Mouse (Mus musculus) heart, embryonic 15.5 days (tissue): ENCODE data around the gene Sema3a. TPM values are rescaled to one million over a fixed set of nuclear protein-coding genes. Genes with fewer than 3 reads are reported as not detected.
"Not testable (repeated sequence)": the region's sequence is repeated elsewhere in the genome, so short reads cannot be mapped to it uniquely, and the experiment has no call there.

Experiments
- ATAC-seq: fragments of 200-750 bp; cut with Nextera tagmentation; replicated peaks from 2 replicates; pipeline ENCODE4 v1.8.0; 2017; ENCODE audit warnings: low read depth, moderate TSS enrichment; ENCODE audit not compliant: insufficient number of reproducible peaks, insufficient read depth, low FRiP score
- H3K27ac ChIP-seq: fragments of 300-500 bp; sonication (generic); 2 replicates; pipeline ENCODE4 v1.5.1; 2015; ENCODE audit warnings: mild to moderate bottlenecking, inconsistent platforms
- H3K27me3 ChIP-seq: fragments of 300-500 bp; sonication (generic); 2 replicates; pipeline ENCODE4 v1.6.1; 2015; ENCODE audit warnings: inconsistent platforms
- H3K36me3 ChIP-seq: fragments of 300-500 bp; sonication (generic); 2 replicates; pipeline ENCODE4 v1.6.1; 2015; ENCODE audit warnings: mild to moderate bottlenecking, inconsistent platforms
- H3K4me1 ChIP-seq: fragments of 300-500 bp; sonication (generic); replicated peaks from 2 replicates; pipeline ENCODE4 v1.6.1; 2015; ENCODE audit warnings: inconsistent platforms
- H3K4me2 ChIP-seq: fragments of 300-500 bp; sonication (generic); 2 replicates; pipeline ENCODE4 v1.6.1; 2015; ENCODE audit warnings: inconsistent platforms, mild to moderate bottlenecking, moderate library complexity
- H3K4me3 ChIP-seq: fragments of 300-500 bp; sonication (generic); 2 replicates; pipeline ENCODE4 v1.5.1; 2015; ENCODE audit warnings: mild to moderate bottlenecking, inconsistent platforms
- H3K9ac ChIP-seq: fragments of 300-500 bp; sonication (generic); 2 replicates; pipeline ENCODE4 v1.6.1; 2015; ENCODE audit warnings: mild to moderate bottlenecking, inconsistent platforms
- H3K9me3 ChIP-seq: fragments of 300-500 bp; sonication (generic); replicated peaks from 2 replicates; pipeline ENCODE4 v1.6.1; 2016; ENCODE audit warnings: inconsistent platforms
- WGBS: fragments of 180-500 bp; shearing (Covaris S2); methylation state at CpG from one replicate; pipeline ENCODE4 v1.1.7; 2015; ENCODE audit warnings: mixed read lengths; 5-methylcytosine and 5-hydroxymethylcytosine counted together
- polyA plus RNA-seq: library from polyadenylated mRNA; unstranded; fragments of >200 nt; fragmentation: Nextera tagmentation; extraction: Ambion mirVana; gene quantifications from 2 replicates; pipeline ENCODE4 v1.2.1, GENCODE M21; 2015

Sema3a gene
- polyA plus RNA-seq, 1 experiment from 2014 or later, result 8.2 TPM

- no peaks in the 10 kb centered on the region for H3K9me3 ChIP-seq
- H3K36me3 ChIP-seq, result no peaks in the 10 kb centered on the region
- H3K4me3 ChIP-seq, result no peak overlapping the region
- 0 out of 2 replicates have a peak, but pooled peaks cover 4% of the 10 kb centered on the region for H3K4me1 ChIP-seq
- no peak overlapping the region for H3K4me2 ChIP-seq
- no peaks in the 10 kb centered on the region for H3K27me3 ChIP-seq
- H3K9ac ChIP-seq, result no peak overlapping the region
- H3K27ac ChIP-seq, result no peak overlapping the region
- 75% methylated on average over 2 of the region's 2 CpGs for whole genome bisulfite sequencing
- ATAC-seq, result no peak
These were observed 363.5 kb downstream of the Sema3a start for GRCm38 (mm10) chr5:13488671-13489070.

GRCm38 (mm10) chr5:13495967-13496366, 370.8 kb downstream of the Sema3a start:
- not testable (repeated sequence) for ATAC-seq, H3K4me3 ChIP-seq, H3K36me3 ChIP-seq, H3K4me1 ChIP-seq, H3K9ac ChIP-seq, H3K27me3 ChIP-seq, H3K27ac ChIP-seq, H3K4me2 ChIP-seq, H3K9me3 ChIP-seq
- WGBS, result 78% methylated on average over 3 of the region's 3 CpGs

- H3K9ac ChIP-seq, result no peak overlapping the region
- H3K27ac ChIP-seq, result no peak overlapping the region
- H3K27me3 ChIP-seq, result no peaks in the 10 kb centered on the region
- H3K4me1 ChIP-seq, result no peaks in the 10 kb centered on the region
- H3K36me3 ChIP-seq, result no peaks in the 10 kb centered on the region
- no peaks in the 10 kb centered on the region for H3K9me3 ChIP-seq
- H3K4me2 ChIP-seq, result no peak overlapping the region
- no peak overlapping the region for H3K4me3 ChIP-seq
- ATAC-seq, result no peak
- WGBS, result 54% methylated on average over 2 of the region's 2 CpGs
These were observed 374.6 kb downstream of the Sema3a start for GRCm38 (mm10) chr5:13499835-13500234.

GRCm38 (mm10) chr5:13505839-13506499, 380.8 kb downstream of the Sema3a start:
- no peaks in the 10 kb centered on the region for H3K27me3 ChIP-seq
- no peaks in the 10 kb centered on the region for H3K4me1 ChIP-seq
- H3K36me3 ChIP-seq, result no peaks in the 10 kb centered on the region
- ATAC-seq, result no peak
- H3K4me3 ChIP-seq, result no peak overlapping the region
- 49% methylated on average over 4 of the region's 4 CpGs for WGBS
- H3K27ac ChIP-seq, result no peak overlapping the region
- no peak overlapping the region for H3K4me2 ChIP-seq
- H3K9ac ChIP-seq, result no peak overlapping the region
- no peaks in the 10 kb centered on the region for H3K9me3 ChIP-seq

GRCm38 (mm10) chr5:13509163-13509562, 383.9 kb downstream of the Sema3a start:
- Histone ChIP-seq H3K4me2 (no peak overlapping the region), H3K9ac (no peak overlapping the region), H3K9me3 (no peaks in the 10 kb centered on the region), H3K27ac (no peak overlapping the region), H3K36me3 (no peaks in the 10 kb centered on the region), H3K4me3 (no peak overlapping the region), H3K4me1 (no peaks in the 10 kb centered on the region), H3K27me3 (no peaks in the 10 kb centered on the region)
- WGBS, result 69% methylated on average over 3 of the region's 3 CpGs
- ATAC-seq, result no peak

GRCm38 (mm10) chr5:13517018-13517417, 391.8 kb downstream of the Sema3a start:
- Histone ChIP-seq H3K27ac (no peak overlapping the region), H3K9me3 (no peaks in the 10 kb centered on the region), H3K4me3 (no peak overlapping the region), H3K27me3 (no peaks in the 10 kb centered on the region), H3K36me3 (no peaks in the 10 kb centered on the region), H3K4me2 (no peak overlapping the region), H3K9ac (no peak overlapping the region), H3K4me1 (no peaks in the 10 kb centered on the region)
- 80% methylated on average over 4 of the region's 4 CpGs for WGBS
- ATAC-seq, result no peak

GRCm38 (mm10) chr5:13525597-13525996, 400.4 kb downstream of the Sema3a start:
- no peak overlapping the region for H3K9ac ChIP-seq
- 40% methylated on average over 3 of the region's 3 CpGs for WGBS
- H3K27ac ChIP-seq, result no peak overlapping the region

GRCm38 (mm10) chr5:13527037-13527464, 401.8 kb downstream of the Sema3a start:
- no peak for ATAC-seq
- 28% methylated on average over 7 of the region's 7 CpGs for WGBS
- Histone ChIP-seq H3K36me3 (no peaks in the 10 kb centered on the region), H3K27me3 (no peaks in the 10 kb centered on the region), H3K9ac (no peak overlapping the region), H3K9me3 (no peaks in the 10 kb centered on the region), H3K4me3 (no peak overlapping the region), H3K27ac (peak overlapping the region; percentile 66), H3K4me2 (no peak overlapping the region), H3K4me1 (no peaks in the 10 kb centered on the region)

More at GRCm38 (mm10) chr5:13525597-13525996, 400.4 kb downstream of the Sema3a start:
- Histone ChIP-seq H3K4me2 (no peak overlapping the region), H3K4me3 (no peak overlapping the region), H3K9me3 (no peaks in the 10 kb centered on the region), H3K27me3 (no peaks in the 10 kb centered on the region), H3K4me1 (no peaks in the 10 kb centered on the region), H3K36me3 (no peaks in the 10 kb centered on the region)
- ATAC-seq, result no peak

GRCm38 (mm10) chr5:13529226-13529625, 404.0 kb downstream of the Sema3a start:
- Histone ChIP-seq H3K9ac (no peak overlapping the region), H3K4me1 (no peaks in the 10 kb centered on the region), H3K27ac (no peak overlapping the region), H3K4me3 (no peak overlapping the region), H3K9me3 (no peaks in the 10 kb centered on the region), H3K4me2 (no peak overlapping the region), H3K36me3 (no peaks in the 10 kb centered on the region), H3K27me3 (no peaks in the 10 kb centered on the region)
- ATAC-seq, result no peak
- WGBS, result 30% methylated on average over 4 of the region's 4 CpGs

GRCm38 (mm10) chr5:13547472-13548209, 422.4 kb downstream of the Sema3a start:
- Histone ChIP-seq H3K27me3 (no peaks in the 10 kb centered on the region), H3K36me3 (no peaks in the 10 kb centered on the region), H3K9me3 (no peaks in the 10 kb centered on the region), H3K4me1 (peaks cover 26% of the 10 kb centered on the region), H3K27ac (peak overlapping the region; percentile 85), H3K4me3 (no peak overlapping the region), H3K9ac (no peak overlapping the region), H3K4me2 (0 out of 2 replicates have a peak overlapping the region, but pooled peaks have one; percentile 13)
- peak; percentile 77 for ATAC-seq
- WGBS, result 3% methylated on average over 2 of the region's 2 CpGs

- Histone ChIP-seq H3K27me3 (no peaks in the 10 kb centered on the region), H3K9ac (no peak overlapping the region), H3K4me3 (no peak overlapping the region), H3K9me3 (no peaks in the 10 kb centered on the region), H3K27ac (peak overlapping the region; percentile 85), H3K4me1 (peaks cover 26% of the 10 kb centered on the region), H3K36me3 (no peaks in the 10 kb centered on the region), H3K4me2 (no peak overlapping the region)
- 21% methylated on average over 1 of the region's 1 CpGs for WGBS
- no peak for ATAC-seq
These were observed 423.0 kb downstream of the Sema3a start for GRCm38 (mm10) chr5:13548210-13548554.

- H3K4me2 ChIP-seq, result no peak overlapping the region
- H3K9ac ChIP-seq, result no peak overlapping the region
- H3K4me3 ChIP-seq, result no peak overlapping the region
- H3K27me3 ChIP-seq, result no peaks in the 10 kb centered on the region
- H3K27ac ChIP-seq, result no peak overlapping the region
- no peaks in the 10 kb centered on the region for H3K9me3 ChIP-seq
- peaks cover 25% of the 10 kb centered on the region for H3K4me1 ChIP-seq
- ATAC-seq, result no peak
- no peaks in the 10 kb centered on the region for H3K36me3 ChIP-seq
- 56% methylated on average over 5 of the region's 5 CpGs for WGBS
These were observed 423.9 kb downstream of the Sema3a start for GRCm38 (mm10) chr5:13549080-13549479.
